Mouse (Mus musculus) kidney, adult 8-10 months (tissue): ENCODE results near the gene Syt5.
A peak's percentile ranks its signal among the peaks of the same experiment; 100 is the strongest.

ENCODE experiments used
- DNase-seq, 2 experiments: peaks; one replicate each; pipeline ENCODE4 v3.0.0; 2022

The Syt5 gene

DNA sequence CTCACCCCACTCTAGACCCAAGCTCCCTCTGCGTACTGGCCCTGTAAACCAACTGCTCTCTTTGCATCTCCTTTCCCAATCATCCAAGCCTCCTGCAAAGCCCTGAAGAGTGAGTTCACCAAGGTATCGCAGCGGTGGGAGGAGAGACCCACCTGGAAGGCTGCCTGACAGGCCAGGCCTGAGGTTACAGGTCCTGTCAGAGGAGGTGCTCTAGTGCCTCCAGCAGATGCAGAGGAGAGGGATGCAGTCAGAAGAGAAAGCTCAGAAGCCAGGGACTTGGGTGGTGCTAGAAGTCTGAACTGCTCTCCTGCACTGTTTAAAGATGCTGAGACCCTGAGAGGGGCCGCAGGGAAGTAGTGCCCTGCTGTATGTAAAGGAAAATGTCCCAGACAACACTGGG lies 48.3 kb downstream of the Syt5 start:
- DNase-seq, result no peak

DNA sequence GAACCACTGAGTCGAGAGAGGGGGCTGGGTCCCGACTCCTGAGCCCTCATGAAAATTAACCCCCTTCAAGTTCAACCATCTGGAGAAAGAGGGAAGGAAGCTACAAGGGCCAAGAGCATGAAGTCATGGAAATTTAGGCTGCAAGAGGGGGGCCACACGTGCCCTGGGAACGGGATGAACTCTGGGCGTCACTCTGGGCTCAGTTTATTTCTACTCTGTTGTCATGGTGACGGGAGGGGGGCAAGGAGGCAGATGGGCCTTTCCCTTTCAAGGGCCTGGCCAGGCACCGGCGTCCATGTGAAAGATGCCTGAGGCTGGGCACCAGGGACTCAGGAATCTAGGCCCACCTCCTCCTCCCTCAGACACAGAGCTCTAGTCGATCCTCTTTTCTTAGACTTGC lies 49.1 kb downstream of the Syt5 start:
- peak; percentile 21 to 36 for DNase-seq

DNA sequence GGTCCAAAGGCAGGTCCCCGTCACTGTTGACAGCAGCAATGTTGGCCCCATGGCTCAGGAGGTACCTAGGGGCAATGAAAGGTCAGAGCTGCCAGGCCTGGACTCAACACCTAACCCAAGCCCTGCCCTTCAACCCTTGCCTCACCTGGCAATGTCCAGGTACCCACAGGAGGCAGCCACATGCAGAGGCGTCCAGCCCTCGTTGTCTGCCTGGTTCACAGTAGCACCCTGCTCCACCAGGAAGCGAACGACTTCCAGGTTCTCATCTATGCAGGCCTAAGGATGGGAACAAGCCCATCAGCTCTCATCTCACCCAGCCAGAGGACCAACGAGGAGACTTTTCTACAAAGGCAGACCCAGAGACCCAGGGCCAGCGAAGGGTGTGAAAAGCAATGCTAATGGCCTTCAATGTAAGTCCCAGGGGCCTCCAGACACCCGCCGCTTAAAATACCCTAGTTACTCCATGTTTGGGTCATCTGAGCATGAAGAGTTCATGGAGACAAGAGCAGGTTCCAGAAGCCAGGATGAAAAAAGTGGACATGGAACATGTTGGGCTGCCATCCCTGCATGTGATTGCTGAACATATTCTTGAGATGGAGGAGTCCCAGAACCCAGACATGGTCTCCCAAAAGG lies 50.0 kb downstream of the Syt5 start:
- DNase-seq, result no peak

DNA sequence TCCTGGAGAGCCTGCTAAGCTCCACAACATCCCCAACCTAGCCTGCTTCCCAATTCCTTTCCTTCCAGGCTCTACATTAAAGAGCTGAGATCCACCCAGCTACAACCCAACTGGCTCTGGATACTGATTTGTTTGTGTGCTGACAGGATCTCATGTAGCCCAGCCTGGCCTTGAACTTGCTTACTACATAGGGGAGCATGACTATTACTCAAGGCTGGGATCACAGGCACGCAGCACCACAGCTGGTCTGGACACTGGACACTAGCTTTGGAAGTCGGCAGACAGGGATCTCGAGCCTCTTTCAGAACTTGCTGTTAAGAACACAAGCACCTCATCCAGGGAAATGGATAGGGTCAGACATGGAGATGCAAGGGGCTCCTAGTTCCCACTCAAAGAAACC lies 50.9 kb downstream of the Syt5 start:
- no peak for DNase-seq

DNA sequence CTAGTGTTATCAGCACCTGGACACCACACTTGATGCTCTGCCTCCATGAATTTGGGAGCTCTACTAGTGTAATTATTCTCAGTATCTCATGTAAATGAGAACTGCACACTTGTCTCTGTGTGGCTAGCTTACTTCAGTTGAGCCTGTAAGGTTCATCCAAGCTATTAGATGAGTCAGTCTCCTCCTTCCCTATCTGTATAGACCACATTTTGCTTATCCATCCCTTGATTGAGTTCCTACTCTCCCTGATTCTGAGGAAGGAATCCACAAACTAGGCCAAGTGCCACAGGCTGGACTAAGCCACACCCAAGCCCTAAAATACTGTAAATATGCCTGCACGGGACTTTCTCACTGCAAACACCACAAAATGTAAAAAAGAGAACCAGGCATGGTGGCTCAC lies 53.4 kb downstream of the Syt5 start:
- no peak for DNase-seq

DNA sequence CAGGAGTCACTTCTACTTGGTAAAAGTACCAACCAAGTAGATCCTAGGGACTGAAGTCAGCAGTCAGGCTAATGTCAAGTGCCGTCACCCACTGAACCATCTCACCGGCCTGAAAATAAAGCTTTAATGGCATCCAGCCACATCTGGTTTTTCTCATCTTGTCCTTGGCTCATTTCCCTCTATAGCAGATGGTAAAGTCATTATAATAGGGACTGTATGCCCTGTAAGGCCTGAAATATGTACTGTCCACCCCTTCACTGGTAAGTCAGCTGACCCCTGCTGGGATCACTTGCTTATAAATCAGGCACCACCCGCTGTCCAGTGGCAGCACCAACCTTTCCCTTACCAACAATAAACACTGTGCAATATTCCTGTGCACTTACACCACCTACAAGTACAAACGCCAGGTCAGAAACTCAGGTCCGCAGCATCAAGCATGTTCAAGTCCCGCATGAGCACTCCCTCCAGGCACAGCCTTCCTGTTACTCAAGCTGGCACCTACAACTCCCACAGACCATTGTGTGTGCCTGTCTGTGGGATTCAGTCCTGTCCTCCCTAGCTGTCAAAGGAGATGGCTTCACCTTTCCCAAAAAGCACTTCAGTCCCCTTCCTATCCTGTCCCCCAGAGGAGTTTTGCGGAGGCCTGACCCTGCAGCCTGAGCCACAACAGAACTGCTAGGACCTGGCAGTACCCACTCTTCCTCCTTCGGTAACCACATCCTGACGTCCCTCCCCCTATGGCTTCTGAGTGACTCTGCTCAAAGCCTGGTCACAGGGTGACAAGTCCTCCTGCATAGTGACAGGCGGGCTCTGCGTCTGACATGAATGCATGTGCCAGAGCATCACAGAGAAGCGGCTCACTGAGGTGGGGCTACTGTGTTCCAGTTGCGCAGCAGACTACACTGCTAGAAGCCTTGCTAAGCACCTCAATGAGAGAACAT lies 54.8 kb downstream of the Syt5 start:
- no peak for DNase-seq

DNA sequence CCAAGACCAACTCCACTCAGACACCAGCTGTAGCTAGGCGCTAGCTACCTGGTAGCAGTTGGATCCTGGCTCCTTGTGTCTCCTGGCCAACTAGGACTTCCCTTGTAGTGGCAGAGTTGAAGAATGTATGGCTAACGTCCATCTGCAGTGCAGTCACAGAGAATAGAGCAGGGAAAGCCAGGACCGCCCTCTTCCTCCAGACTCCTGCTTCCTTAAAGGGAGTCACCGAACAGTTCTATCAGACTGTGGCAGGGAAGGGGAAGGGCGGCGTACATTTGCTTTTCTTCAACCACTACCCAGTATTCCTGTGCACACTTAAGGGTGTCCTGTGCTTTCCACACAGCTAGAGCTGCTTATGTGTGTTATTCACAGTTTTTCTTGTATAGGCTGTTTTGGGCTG lies 56.0 kb downstream of the Syt5 start:
- no peak for DNase-seq
